Mouse (Mus musculus) heart, postnatal 10 days (tissue): ENCODE data around the gene Calb2. TPM values are rescaled to one million over a fixed set of nuclear protein-coding genes. Genes with fewer than 3 reads are reported as not detected.
A peak's percentile ranks its signal among the peaks of the same experiment; 100 is the strongest.

Source experiments
- DNase-seq, 2 experiments: peaks; one replicate each; pipeline ENCODE4 v3.0.0; 2021
- intact Hi-C: fragments of 180-260 bp; cut with DNase I; formaldehyde crosslinking; loops from one replicate; pipeline ENCODE4 v1.15.1; 2025
- total RNA-seq, 2 experiments: library from RNA; stranded (reverse); gene quantifications; 2 replicates each; pipeline ENCODE4 v1.2.3; 2021

Calb2 gene
- total RNA-seq, result under 1 TPM in 1 of 2 experiments, not detected in 1; 0.17 TPM

- peak; percentile 30 to 53 for DNase-seq
Observed at GRCm38 (mm10) chr8:110168046-110168445, at the start of gene Calb2. TSS of gene Calb2 (minus strand) at chr8:110168210.

GRCm38 (mm10) chr8:110217681-110218131 lies 49.7 kb upstream of the Calb2 start:
- DNase-seq, result peak; percentile 100
- intact Hi-C loops, result loop anchor here (10.0 kb wide), 1 partner anchor 397 kb away; the partner anchor contains the start of gene Vac14

More at GRCm38 (mm10) chr8:110168046-110168445, at the start of gene Calb2:
- intact Hi-C loops, result no loop called here

GRCm38 (mm10) chr8:110217198-110217597 lies 49.2 kb upstream of the Calb2 start:
- DNase-seq, result no peak
- intact Hi-C loops, result loop anchor here (10.0 kb wide), 1 partner anchor 398 kb away; the partner anchor contains the start of gene Vac14

GRCm38 (mm10) chr8:110216253-110216652 lies 48.2 kb upstream of the Calb2 start:
- no peak for DNase-seq
- intact Hi-C loops, result loop anchor here (10.0 kb wide), 1 partner anchor 399 kb away; the partner anchor contains the start of gene Vac14

GRCm38 (mm10) chr8:110215365-110215764 lies 47.4 kb upstream of the Calb2 start, which contains the start of gene Cmtr2:
TSS of gene Cmtr2 (plus strand) at chr8:110215665.
- DNase-seq, result no peak
- intact Hi-C loops, result loop anchor here (10.0 kb wide), 1 partner anchor 399 kb away; the partner anchor contains the start of gene Vac14

- intact Hi-C loops, result no loop called here
- DNase-seq, result peak in 1 of 2 experiments; percentile 10
Observed at GRCm38 (mm10) chr8:110201806-110202205, 33.8 kb upstream of the Calb2 start.

GRCm38 (mm10) chr8:110196678-110197077 lies 28.7 kb upstream of the Calb2 start:
- DNase-seq, result peak; percentile 61 to 66
- intact Hi-C loops, result no loop called here

GRCm38 (mm10) chr8:110188961-110189750 lies 21.1 kb upstream of the Calb2 start:
- intact Hi-C loops, result no loop called here
- no peak for DNase-seq

- no peak for DNase-seq
- intact Hi-C loops, result no loop called here
Observed at GRCm38 (mm10) chr8:110185538-110185937, 17.5 kb upstream of the Calb2 start.

GRCm38 (mm10) chr8:110183748-110184147 lies 15.7 kb upstream of the Calb2 start:
- no peak for DNase-seq
- intact Hi-C loops, result no loop called here

- intact Hi-C loops, result no loop called here
- no peak for DNase-seq
Observed at GRCm38 (mm10) chr8:110182735-110183367, 14.8 kb upstream of the Calb2 start.

GRCm38 (mm10) chr8:110177359-110178155 lies 9.5 kb upstream of the Calb2 start:
- intact Hi-C loops, result no loop called here
- DNase-seq, result peak; percentile 19 to 40

GRCm38 (mm10) chr8:110174826-110175225 lies 6.8 kb upstream of the Calb2 start:
- no peak for DNase-seq
- intact Hi-C loops, result no loop called here

GRCm38 (mm10) chr8:110172161-110172560 lies 4.2 kb upstream of the Calb2 start:
- intact Hi-C loops, result no loop called here

GRCm38 (mm10) chr8:110166270-110166669 lies 1.7 kb downstream of the Calb2 start:
- intact Hi-C loops, result no loop called here
- no peak for DNase-seq

More at GRCm38 (mm10) chr8:110172161-110172560, 4.2 kb upstream of the Calb2 start:
- no peak for DNase-seq

GRCm38 (mm10) chr8:110162007-110162406 lies 6.0 kb downstream of the Calb2 start:
- intact Hi-C loops, result no loop called here
- no peak for DNase-seq

GRCm38 (mm10) chr8:110152951-110153350 lies 15.1 kb downstream of the Calb2 start:
- DNase-seq, result no peak
- intact Hi-C loops, result no loop called here

GRCm38 (mm10) chr8:110145538-110145937 lies 22.5 kb downstream of the Calb2 start:
- peak; percentile 51 to 74 for DNase-seq
- intact Hi-C loops, result loop anchor here (2.0 to 5.0 kb wide), 2 partner anchors 332 to 459 kb away; no protein-coding TSS in a partner anchor

GRCm38 (mm10) chr8:110140770-110141169 lies 27.2 kb downstream of the Calb2 start:
- intact Hi-C loops, result no loop called here
- no peak for DNase-seq

- intact Hi-C loops, result no loop called here
- no peak for DNase-seq
Observed at GRCm38 (mm10) chr8:110140156-110140555, 27.9 kb downstream of the Calb2 start.
